Mouse (Mus musculus) forebrain, postnatal 0 days (tissue): ENCODE measurements around the gene Methig1. TPM values are rescaled to one million over a fixed set of nuclear protein-coding genes. Genes with fewer than 3 reads are reported as not detected.
"Not testable (repeated sequence)": the region's sequence is repeated elsewhere in the genome, so short reads cannot be mapped to it uniquely, and the experiment has no call there.

Experiments used
- ATAC-seq: fragments of 200-750 bp; cut with Nextera tagmentation; 2 replicates; pipeline ENCODE4 v1.8.0; 2017; ENCODE audit warnings: mild to moderate bottlenecking, moderate library complexity
- DNase-seq: peaks from one replicate; pipeline ENCODE4 v3.0.0-alpha.2; 2015
- H3K27ac ChIP-seq: fragments of 300-500 bp; sonication (generic); 2 replicates; pipeline ENCODE4 v1.5.1; 2014; ENCODE audit warnings: low read depth, mild to moderate bottlenecking, antibody characterized with exemption, low read length, moderate library complexity, mixed read lengths
- H3K27me3 ChIP-seq: fragments of 300-500 bp; sonication (generic); 2 replicates; pipeline ENCODE4 v1.6.1; 2014; ENCODE audit warnings: mild to moderate bottlenecking, low read length, mixed read lengths; ENCODE audit not compliant: insufficient read depth
- H3K36me3 ChIP-seq: fragments of 300-500 bp; sonication (generic); 2 replicates; pipeline ENCODE4 v1.6.1; 2014; ENCODE audit warnings: mild to moderate bottlenecking, moderate library complexity; ENCODE audit not compliant: insufficient read depth
- H3K4me1 ChIP-seq: fragments of 300-500 bp; sonication (generic); 2 replicates; pipeline ENCODE4 v1.6.1; 2014; ENCODE audit warnings: antibody characterized with exemption; ENCODE audit not compliant: insufficient read depth
- H3K4me2 ChIP-seq: fragments of 300-500 bp; sonication (generic); 2 replicates; pipeline ENCODE4 v1.6.1; 2014; ENCODE audit warnings: low read depth, mild to moderate bottlenecking, moderate library complexity
- H3K4me3 ChIP-seq: fragments of 300-500 bp; sonication (generic); 2 replicates; pipeline ENCODE4 v1.5.1; 2014; ENCODE audit warnings: low read depth, low read length, mixed read lengths
- H3K9ac ChIP-seq: fragments of 300-500 bp; sonication (generic); 2 replicates; pipeline ENCODE4 v1.6.1; 2014; ENCODE audit warnings: mild to moderate bottlenecking
- H3K9me3 ChIP-seq: fragments of 300-500 bp; sonication (generic); 2 replicates; pipeline ENCODE4 v1.6.1; 2016; ENCODE audit warnings: low read length
- CTCF ChIP-seq: sonication (generic); IDR thresholded peaks from 2 replicates; pipeline ENCODE4 v1.5.1; 2016; ENCODE audit warnings: antibody characterized with exemption, control low read depth, low read depth
- WGBS: fragments of 180-500 bp; shearing (Covaris S2); extraction: QIAGEN DNeasy Blood & Tissue Kit; methylation state at CpG from one replicate; pipeline ENCODE4 v1.1.7; 2014; 5-methylcytosine and 5-hydroxymethylcytosine counted together
- polyA plus RNA-seq: library from polyadenylated mRNA; unstranded; fragments of >200 nt; fragmentation: Nextera tagmentation; extraction: Ambion mirVana; gene quantifications from 2 replicates; pipeline ENCODE4 v1.2.1, GENCODE M21; 2015
- total RNA-seq: library from RNA; depleted of rRNA; stranded (reverse); fragments of >200 nt; gene quantifications from 2 replicates; pipeline ENCODE4 v1.2.3, GENCODE M21; 2014; rRNA removed

Methig1 gene
- total RNA-seq: not detected in 2 replicates
- polyA plus RNA-seq: not detected in 2 replicates

DNA sequence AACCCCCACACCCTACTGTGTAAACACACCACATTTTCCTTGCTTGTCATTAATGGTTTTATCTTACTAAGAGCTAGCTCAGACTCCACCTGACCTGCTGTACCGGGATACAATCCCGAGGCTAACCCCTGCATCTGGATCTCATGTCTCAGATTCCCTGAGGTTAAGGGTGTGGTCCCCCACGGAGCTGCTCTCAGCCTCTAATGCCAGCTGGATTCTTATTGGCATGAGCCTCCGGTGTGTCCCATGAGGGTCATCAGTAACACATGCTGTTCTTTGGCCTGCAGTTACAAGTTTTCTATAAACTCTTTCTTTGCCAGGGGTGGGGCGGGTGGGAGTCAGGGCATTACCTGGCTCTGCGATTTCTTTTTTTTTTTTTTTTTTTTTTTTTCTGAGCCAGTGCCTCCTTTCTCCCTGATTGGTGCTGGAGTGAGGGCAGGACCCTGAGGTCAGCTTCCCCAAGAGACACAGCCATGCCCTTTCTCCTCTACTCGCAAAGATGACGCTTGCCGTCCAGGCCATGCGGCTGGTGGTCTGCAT is at the start of gene Methig1, which contains the start of gene Mettl7a2:
Methig1 (plus strand) TSS at position 439 of the 540 bp plus-strand sequence.
Mettl7a2 (plus strand) TSS at position 490 of the 540 bp plus-strand sequence.
- 91% methylated on average over 10 of the region's 10 CpGs for WGBS
- ATAC-seq (no peak), DNase-seq (no peak)
- no peaks in the 10 kb centered on the region for H3K4me1 ChIP-seq
- H3K27ac ChIP-seq: no peak within 1 kb of the TSS
- no peaks in the 10 kb centered on the region for H3K36me3 ChIP-seq
- H3K27me3 ChIP-seq: no peaks in the 10 kb centered on the region
- H3K9ac ChIP-seq: no peak within 1 kb of the TSS
- no peak for TF ChIP-seq CTCF
- no peak within 1 kb of the TSS for H3K4me3 ChIP-seq
- no peak within 1 kb of the TSS for H3K4me2 ChIP-seq
- H3K9me3 ChIP-seq: no peaks in the 10 kb centered on the region

DNA sequence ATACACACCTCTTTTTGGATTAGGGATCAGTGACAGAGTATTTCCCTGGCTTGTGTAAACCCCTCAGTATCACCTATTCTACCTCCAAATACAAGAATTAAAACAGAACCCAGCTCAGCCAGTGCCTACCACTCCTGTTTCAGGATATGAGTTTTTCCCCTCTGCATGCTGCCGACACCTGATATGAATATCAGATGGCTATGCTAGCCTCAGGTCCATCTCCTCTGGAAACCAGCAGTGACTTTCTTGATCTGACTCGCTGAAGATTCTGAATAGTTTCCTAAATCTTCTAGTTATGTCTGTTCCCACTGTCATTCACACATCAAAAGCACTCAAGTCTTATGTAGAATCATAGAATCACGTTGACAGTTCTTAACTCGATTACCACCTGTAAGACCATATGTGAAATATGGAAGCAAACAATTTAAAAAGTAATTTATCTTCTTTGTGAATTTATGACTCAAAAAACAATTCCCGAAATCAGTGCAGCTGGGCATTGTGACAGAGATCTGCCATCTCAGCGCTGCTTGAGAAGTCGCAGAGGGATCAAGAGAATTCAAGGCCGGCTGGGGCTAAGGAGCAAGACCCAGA is 49.4 kb upstream of the Methig1 start:
- no peaks in the 10 kb centered on the region for H3K9me3 ChIP-seq
- WGBS: 39% methylated on average over 8 of the region's 8 CpGs
- peak overlapping the region; percentile 72; the same call in 1 of the 2 replicates for H3K9ac ChIP-seq
- H3K4me1 ChIP-seq: no peaks in the 10 kb centered on the region
- peak overlapping the region; percentile 52 for H3K4me3 ChIP-seq
- no peak for TF ChIP-seq CTCF
- no peaks in the 10 kb centered on the region for H3K27me3 ChIP-seq
- no peak for ATAC-seq
- no peak overlapping the region for H3K27ac ChIP-seq
- peak overlapping the region; percentile 87 for H3K4me2 ChIP-seq
- H3K36me3 ChIP-seq: no peaks in the 10 kb centered on the region
- DNase-seq: no peak

DNA sequence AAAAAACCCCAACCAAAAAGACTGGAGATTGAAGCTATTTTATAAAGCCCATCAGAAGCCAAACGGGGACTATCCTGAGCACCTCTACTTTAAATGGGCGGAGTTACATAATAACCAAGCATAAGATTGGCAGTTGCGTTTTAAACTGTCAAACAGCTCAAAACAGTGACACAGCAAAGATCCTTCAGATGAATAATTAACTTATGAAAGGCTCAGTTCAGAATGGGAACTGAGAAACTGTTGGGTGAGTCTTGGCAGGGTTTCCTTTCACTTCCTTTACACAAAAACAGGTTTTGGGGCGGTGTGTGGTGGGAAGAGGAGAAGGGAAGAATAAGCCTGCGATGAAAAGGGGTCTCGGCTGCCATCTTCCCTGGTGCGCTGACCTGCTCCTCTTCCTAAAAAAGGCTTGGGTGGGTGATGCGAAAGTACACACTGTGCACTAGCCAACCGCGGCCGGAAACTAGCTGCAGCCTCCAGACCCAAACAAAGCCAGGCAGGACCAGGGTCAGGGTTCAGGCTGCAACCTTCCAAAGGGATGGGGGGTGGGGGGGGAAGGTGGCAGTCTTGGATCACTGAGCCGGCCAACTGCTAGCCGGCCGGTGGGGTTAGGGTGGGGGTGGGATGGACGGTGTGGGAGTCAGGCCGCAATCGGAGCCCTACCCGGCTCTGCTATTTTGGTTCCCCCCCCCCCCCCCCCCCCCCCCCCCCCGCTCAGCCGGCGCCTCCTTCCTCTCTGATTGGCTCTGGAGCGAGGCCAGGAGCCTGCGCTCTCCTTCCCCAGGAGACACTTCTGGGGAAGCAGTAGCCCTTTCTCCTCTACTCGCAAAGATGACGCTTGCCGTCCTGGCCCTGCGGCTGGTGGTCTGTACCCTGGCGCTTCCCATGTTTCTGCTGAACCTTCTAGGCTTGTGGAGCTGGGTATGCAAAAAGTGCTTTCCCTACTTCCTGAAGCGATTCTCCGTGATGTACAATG is 48.6 kb upstream of the Methig1 start, which contains the start of gene Mettl7a1:
Mettl7a1 (plus strand) TSS at position 122 of the 973 bp plus-strand sequence.
- Histone ChIP-seq H3K27ac (peak within 1 kb of the TSS; percentile 89), H3K9ac (peak within 1 kb of the TSS; percentile 72), H3K27me3 (no peaks in the 10 kb centered on the region), H3K4me3 (peak within 1 kb of the TSS; percentile 52), H3K36me3 (no peaks in the 10 kb centered on the region), H3K4me2 (peak within 1 kb of the TSS; percentile 87), H3K9me3 (no peaks in the 10 kb centered on the region), H3K4me1 (no peaks in the 10 kb centered on the region)
- no peak for TF ChIP-seq CTCF
- DNase-seq (peak; percentile 89), ATAC-seq (peak; percentile 82)
- WGBS: 2% methylated on average over 26 of the region's 30 CpGs

DNA sequence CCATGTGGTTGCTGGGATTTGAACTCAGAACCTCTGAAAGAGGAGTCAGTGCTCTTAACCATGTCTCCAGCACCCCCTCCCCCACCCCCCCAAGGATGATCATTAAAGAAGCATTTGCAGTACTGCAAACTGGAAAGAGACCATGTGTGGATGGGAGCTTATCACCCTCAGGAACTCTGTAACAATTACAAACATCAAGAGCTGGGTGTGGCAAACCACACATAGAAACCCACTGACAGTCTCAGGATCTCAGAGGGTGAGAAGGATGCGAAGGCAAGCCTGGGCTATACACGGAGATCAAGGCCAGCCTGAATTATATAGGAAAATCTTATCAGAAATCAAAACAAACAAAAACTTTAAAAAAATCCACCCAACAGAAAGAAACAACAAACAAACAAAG is 46.7 kb upstream of the Methig1 start:
- DNase-seq (no peak), ATAC-seq (no peak)
- Histone ChIP-seq H3K27ac (no peak overlapping the region), H3K4me3 (no peak overlapping the region), H3K4me2 (no peak overlapping the region), H3K4me1 (no peaks in the 10 kb centered on the region), H3K9ac (no peak overlapping the region), H3K36me3 (no peaks in the 10 kb centered on the region), H3K27me3 (no peaks in the 10 kb centered on the region), H3K9me3 (no peaks in the 10 kb centered on the region)
- TF ChIP-seq CTCF: no peak
- WGBS: 83% methylated on average over 2 of the region's 2 CpGs

DNA sequence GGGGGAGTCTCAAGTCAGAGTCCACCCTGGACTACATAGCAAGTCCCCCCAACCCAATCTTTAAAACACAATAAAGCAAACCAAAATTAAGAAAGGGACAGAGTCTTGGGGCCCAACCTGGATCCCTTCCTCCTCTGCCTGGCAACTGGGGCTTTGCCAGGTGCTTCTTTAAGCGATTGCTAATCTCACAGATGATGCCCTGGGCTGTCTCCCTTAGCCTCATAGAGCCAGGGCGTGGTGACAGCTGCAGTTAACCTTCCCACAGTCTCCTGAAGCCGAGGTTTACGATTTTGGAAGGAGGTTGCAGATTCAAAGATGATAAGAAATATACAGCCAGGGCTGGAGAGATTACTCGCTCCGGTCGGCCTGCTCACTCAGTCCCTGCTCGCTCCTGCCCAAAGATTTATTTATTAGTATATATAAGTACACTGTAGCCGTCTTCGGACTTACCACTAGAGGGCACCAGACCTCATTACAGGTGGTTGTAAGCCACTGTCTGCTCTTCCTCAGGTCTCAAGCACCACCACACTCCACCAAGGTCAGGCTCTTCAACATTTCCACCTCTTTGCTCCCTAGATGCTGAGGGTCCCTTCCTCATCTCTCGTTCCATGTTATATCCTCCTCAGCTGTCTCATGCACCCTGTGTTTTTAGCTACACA is 45.4 kb upstream of the Methig1 start:
- DNase-seq: peak; percentile 26
- not testable (repeated sequence) for H3K9me3 ChIP-seq, H3K9ac ChIP-seq, H3K4me1 ChIP-seq, H3K4me2 ChIP-seq, H3K4me3 ChIP-seq, H3K36me3 ChIP-seq, H3K27me3 ChIP-seq, ATAC-seq, H3K27ac ChIP-seq
- TF ChIP-seq CTCF: peak; percentile 58
- 50% methylated on average over 11 of the region's 11 CpGs for WGBS

DNA sequence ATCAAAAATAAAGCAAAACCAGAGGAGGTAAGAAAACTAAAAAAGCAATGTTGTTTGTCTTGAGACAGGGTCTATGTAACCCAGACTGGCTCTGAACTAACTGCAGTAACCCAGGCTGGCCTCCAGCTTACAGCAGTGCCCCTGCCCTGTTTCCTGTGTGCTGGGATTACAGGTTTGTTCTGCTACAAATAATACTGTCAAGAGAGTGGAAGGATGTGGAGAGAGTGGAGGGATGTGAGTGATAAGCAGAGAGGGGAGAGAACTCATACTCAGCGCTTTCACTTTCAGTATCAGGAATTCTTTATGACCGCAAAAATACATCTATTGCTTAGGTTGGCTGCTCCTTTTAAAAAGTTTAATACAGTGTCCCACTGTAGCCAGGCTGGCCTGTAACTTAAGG is 40.6 kb upstream of the Methig1 start:
- ATAC-seq (no peak), DNase-seq (no peak)
- Histone ChIP-seq H3K4me1 (no peaks in the 10 kb centered on the region), H3K27me3 (no peaks in the 10 kb centered on the region), H3K4me2 (no peak overlapping the region), H3K4me3 (no peak overlapping the region), H3K9me3 (no peaks in the 10 kb centered on the region), H3K9ac (no peak overlapping the region), H3K27ac (no peak overlapping the region), H3K36me3 (no peaks in the 10 kb centered on the region)
- 94% methylated on average over 2 of the region's 2 CpGs for WGBS
- no peak for TF ChIP-seq CTCF
